Mouse (Mus musculus) CH12.LX (cell line): ENCODE measurements around the gene Ppp1r14b. TPM values are rescaled to one million over a fixed set of nuclear protein-coding genes. Genes with fewer than 3 reads are reported as not detected.

Experiments used
- DNase-seq: peaks from one replicate; pipeline ENCODE4 v3.0.0-alpha.2; 2013; ENCODE audit errors: extremely low read depth
- H3K27ac ChIP-seq: 2 replicates; pipeline ENCODE4 v1.5.1; 2012; ENCODE audit warnings: low read depth, mild to moderate bottlenecking, control low read depth, moderate library complexity; ENCODE audit not compliant: insufficient read depth
- H3K27me3 ChIP-seq: replicated peaks from 2 replicates; pipeline ENCODE3; 2012; ENCODE audit warnings: inconsistent platforms
- H3K36me3 ChIP-seq, 2 experiments: replicated peaks in 1 of 2; 2 replicates each; pipeline versions ENCODE3 to v1.6.1; 2012; ENCODE audit warnings: inconsistent platforms in 1 of 2, low read length in 1 of 2, mild to moderate bottlenecking in 1 of 2, mixed read lengths in 1 of 2, moderate library complexity in 1 of 2; ENCODE audit not compliant: control insufficient read depth in 1 of 2, insufficient read depth in 1 of 2
- H3K4me1 ChIP-seq, 2 experiments: 2 replicates each; pipeline ENCODE4 v1.6.1; 2012; ENCODE audit warnings: inconsistent platforms in 1 of 2, moderate library complexity in 1 of 2; ENCODE audit not compliant: insufficient read depth in 2 of 2, control insufficient read depth in 1 of 2
- H3K4me2 ChIP-seq: 2 replicates; pipeline ENCODE4 v1.6.1; 2012; ENCODE audit warnings: low read depth, mild to moderate bottlenecking, control low read depth; ENCODE audit not compliant: poor library complexity, insufficient read depth, severe bottlenecking
- H3K4me3 ChIP-seq, 3 experiments: fragments of 150-350 bp in 1 of 3; sonication (generic) in 1 of 3; replicated peaks in 1 of 3; 2 replicates each; pipeline versions ENCODE3 to v1.5.1; 2011 to 2012; ENCODE audit warnings: low read depth in 2 of 3, low read length in 2 of 3, mild to moderate bottlenecking in 2 of 3, moderate library complexity in 2 of 3, control low read depth in 1 of 3, improper control_type of control experiment in 1 of 3, inconsistent platforms in 1 of 3, mixed read lengths in 1 of 3; ENCODE audit not compliant: poor library complexity in 1 of 3
- H3K79me2 ChIP-seq: replicated peaks from 2 replicates; pipeline ENCODE4 v1.6.1; 2012; ENCODE audit warnings: mild to moderate bottlenecking, moderate library complexity; ENCODE audit not compliant: control insufficient read depth, poor library complexity, insufficient read depth, severe bottlenecking; ENCODE audit errors: extremely low read depth
- H3K9ac ChIP-seq: 2 replicates; pipeline ENCODE4 v1.6.1; 2012; ENCODE audit warnings: low read depth, mild to moderate bottlenecking, control low read depth, moderate library complexity; ENCODE audit not compliant: insufficient read depth
- H3K9me3 ChIP-seq: replicated peaks from 2 replicates; pipeline ENCODE3; 2012; ENCODE audit warnings: low read length, inconsistent platforms, mixed read lengths
- CHD1 ChIP-seq: IDR thresholded peaks from 2 replicates; pipeline ENCODE4 v1.6.1; 2012; ENCODE audit warnings: low read depth, low read length, improper control_type of control experiment, inconsistent platforms
- CHD2 ChIP-seq: IDR thresholded peaks from 2 replicates; pipeline ENCODE4 v1.6.1; 2011; ENCODE audit warnings: low read length, improper control_type of control experiment
- E2F4 ChIP-seq: IDR thresholded peaks from 2 replicates; pipeline ENCODE4 v1.6.1; 2011; ENCODE audit warnings: low read depth, low read length, improper control_type of control experiment; ENCODE audit not compliant: insufficient replicate concordance
- ELF1 ChIP-seq: IDR thresholded peaks from 2 replicates; pipeline ENCODE4 v1.6.1; 2014; ENCODE audit warnings: low read depth, mild to moderate bottlenecking, inconsistent platforms, low read length, improper control_type of control experiment
- EP300 ChIP-seq: IDR thresholded peaks from 2 replicates; pipeline ENCODE4 v1.6.1; 2011; ENCODE audit warnings: low read length, improper control_type of control experiment
- ETS1 ChIP-seq: conservative IDR thresholded peaks from 2 replicates; pipeline ENCODE4 v1.6.1; 2012; ENCODE audit warnings: low read depth, mild to moderate bottlenecking, inconsistent platforms, low read length, improper control_type of control experiment, moderate library complexity
- IRF4 ChIP-seq: IDR thresholded peaks from 2 replicates; pipeline ENCODE4 v1.6.1; 2014; ENCODE audit warnings: low read depth, mild to moderate bottlenecking, inconsistent platforms, low read length, improper control_type of control experiment
- KAT2A ChIP-seq: IDR thresholded peaks from 2 replicates; pipeline ENCODE4 v1.6.1; 2012; ENCODE audit warnings: low read length, improper control_type of control experiment, inconsistent platforms; ENCODE audit not compliant: insufficient replicate concordance
- MAX ChIP-seq: IDR thresholded peaks from 2 replicates; pipeline ENCODE4 v1.6.1; 2011; ENCODE audit warnings: low read length, improper control_type of control experiment
- MAZ ChIP-seq: IDR thresholded peaks from 2 replicates; pipeline ENCODE4 v1.6.1; 2012; ENCODE audit warnings: low read depth, mild to moderate bottlenecking, inconsistent platforms, low read length, improper control_type of control experiment, moderate library complexity
- MXI1 ChIP-seq: IDR thresholded peaks from 2 replicates; pipeline ENCODE4 v1.6.1; 2011; ENCODE audit warnings: mild to moderate bottlenecking, low read depth, low read length, improper control_type of control experiment
- MYC ChIP-seq: IDR thresholded peaks from 2 replicates; pipeline ENCODE4 v1.6.1; 2011; ENCODE audit warnings: low read depth, mild to moderate bottlenecking, improper control_type of control experiment, low read length
- PAX5 ChIP-seq: IDR thresholded peaks from 2 replicates; pipeline ENCODE4 v1.6.1; 2012; ENCODE audit warnings: low read length, inconsistent platforms, mixed read lengths
- RAD21 ChIP-seq: IDR thresholded peaks from 2 replicates; pipeline ENCODE4 v1.6.1; 2011; ENCODE audit warnings: low read depth, mild to moderate bottlenecking, low read length, improper control_type of control experiment, moderate library complexity
- RCOR1 ChIP-seq: conservative IDR thresholded peaks from 2 replicates; pipeline ENCODE4 v1.6.1; 2012; ENCODE audit warnings: low read depth, mild to moderate bottlenecking, inconsistent platforms, low read length, improper control_type of control experiment
- SIN3A ChIP-seq: IDR thresholded peaks from 2 replicates; pipeline ENCODE4 v1.6.1; 2012; ENCODE audit warnings: low read length, improper control_type of control experiment, inconsistent platforms
- UBTF ChIP-seq: IDR thresholded peaks from 2 replicates; pipeline ENCODE4 v1.6.1; 2012; ENCODE audit warnings: low read depth, mild to moderate bottlenecking, inconsistent platforms, low read length, improper control_type of control experiment, moderate library complexity
- USF2 ChIP-seq: conservative IDR thresholded peaks from 2 replicates; pipeline ENCODE4 v1.6.1; 2011; ENCODE audit warnings: low read depth, low read length, improper control_type of control experiment
- ZMIZ1 ChIP-seq: IDR thresholded peaks from 2 replicates; pipeline ENCODE4 v1.6.1; 2012; ENCODE audit warnings: low read depth, mild to moderate bottlenecking, inconsistent platforms, low read length, improper control_type of control experiment
- ZNF384 ChIP-seq: IDR thresholded peaks from 2 replicates; pipeline ENCODE4 v1.6.1; 2012; ENCODE audit warnings: low read depth, low read length, improper control_type of control experiment, inconsistent platforms
- dilution Hi-C: fragments of 300-500 bp; cut with MboI; formaldehyde crosslinking; loops from 2 replicates; pipeline ENCODE4 v1.14.3; 2020; ENCODE audit warnings: low sequenced_read_pairs; ENCODE audit not compliant: extremely low pct_unique_long_range_greater_than_20kb, extremely low pct_ligation_motif_present
- in situ Hi-C: fragments of 300-500 bp; cut with MboI; formaldehyde crosslinking; loops from 3 replicates; pipeline ENCODE4 v1.14.3; 2019; ENCODE audit warnings: low sequenced_read_pairs, low pct_ligation_motif_present, low pct_unique_long_range_greater_than_20kb, mixed read lengths
- polyA plus RNA-seq: library from polyadenylated mRNA; unstranded; fragments of >175 nt; gene quantifications from 2 replicates; pipeline ENCODE4 v1.2.1, GENCODE M21; 2012; ENCODE audit warnings: low read depth; ENCODE audit not compliant: insufficient read length
- total RNA-seq, 2 experiments: library from RNA; depleted of rRNA; stranded (reverse); fragments of 300-350 nt in 1 of 2; fragments of >200 nt in 1 of 2; gene quantifications; 2 replicates each; pipeline ENCODE4 v1.2.3; 2012 to 2014

Gene Ppp1r14b
- total and polyA plus RNA-seq, 3 experiments: 167 to 256 (median 241) TPM

GRCm38 (mm10) chr19:6925307-6925573 lies 49.5 kb upstream of the Ppp1r14b start, which contains the start of gene Catsperz:
TSS of gene Catsperz (minus strand) at chr19:6925380.
- Histone ChIP-seq H3K9me3 (no peaks in the 10 kb centered on the region), H3K4me2 (peak within 1 kb of the TSS; percentile 58), H3K36me3 (peaks cover 0 to under 1% of the 10 kb centered on the region in 2 experiments), H3K4me1 (peaks cover 6 to 20% of the 10 kb centered on the region in 2 experiments), H3K4me3 (no peak within 1 kb of the TSS), H3K9ac (no peak within 1 kb of the TSS), H3K79me2 (0 out of 2 replicates have a peak, but pooled peaks cover 3% of the 10 kb centered on the region), H3K27ac (no peak within 1 kb of the TSS), H3K27me3 (peaks cover 3% of the 10 kb centered on the region)
- dilution Hi-C loops: no loop called here
- in situ Hi-C loops: no loop called here
- DNase-seq: no peak
- TF ChIP-seq CHD1: no peak
- no peak for TF ChIP-seq ZMIZ1
- TF ChIP-seq USF2: no peak
- TF ChIP-seq MAX: no peak
- no peak for TF ChIP-seq SIN3A
- TF ChIP-seq UBTF: no peak
- TF ChIP-seq PAX5: no peak
- TF ChIP-seq MAZ: no peak
- TF ChIP-seq ETS1: no peak
- TF ChIP-seq EP300: no peak
- TF ChIP-seq RCOR1: no peak
- no peak for TF ChIP-seq ELF1

GRCm38 (mm10) chr19:6925611-6926329 lies 49.0 kb upstream of the Ppp1r14b start:
- H3K36me3 ChIP-seq: no peaks in the 10 kb centered on the region
- TF ChIP-seq MXI1 (no peak), ZMIZ1 (no peak), ZNF384 (no peak), IRF4 (no peak), MAX (no peak), RAD21 (no peak), KAT2A (no peak), MAZ (no peak), EP300 (no peak), MYC (no peak), E2F4 (no peak), CHD2 (no peak)
- in situ Hi-C loops (no loop called here), dilution Hi-C loops (no loop called here)
- no peaks in the 10 kb centered on the region for H3K9me3 ChIP-seq
- no peak overlapping the region for H3K4me3 ChIP-seq
- DNase-seq: no peak
- H3K4me1 ChIP-seq: peaks cover 3 to 15% of the 10 kb centered on the region in 2 experiments
- peaks cover 3% of the 10 kb centered on the region for H3K27me3 ChIP-seq
- no peak overlapping the region for H3K27ac ChIP-seq
- H3K4me2 ChIP-seq: no peak overlapping the region
- H3K79me2 ChIP-seq: 0 out of 2 replicates have a peak, but pooled peaks cover 2% of the 10 kb centered on the region
- H3K9ac ChIP-seq: no peak overlapping the region
